Mouse (Mus musculus) heart, embryonic 10.5 days (tissue): ENCODE results near the gene Arrdc3. TPM values are rescaled to one million over a fixed set of nuclear protein-coding genes. Genes with fewer than 3 reads are reported as not detected.
A peak's percentile ranks its signal among the peaks of the same experiment; 100 is the strongest.
"Not testable (repeated sequence)": the region's sequence is repeated elsewhere in the genome, so short reads cannot be mapped to it uniquely, and the experiment has no call there.

Source experiments
- DNase-seq: peaks from one replicate; pipeline ENCODE4 v3.0.0-alpha.2; 2017; ENCODE audit warnings: low spot score
- H3K27ac ChIP-seq: fragments of 300-500 bp; sonication (generic); 2 replicates; pipeline ENCODE4 v1.5.1; 2016; ENCODE audit warnings: mild to moderate bottlenecking
- H3K27me3 ChIP-seq: fragments of 300-500 bp; sonication (generic); 2 replicates; pipeline ENCODE4 v1.6.1; 2016; ENCODE audit warnings: mild to moderate bottlenecking; ENCODE audit not compliant: poor library complexity, insufficient read depth, severe bottlenecking
- H3K36me3 ChIP-seq: fragments of 300-500 bp; sonication (generic); 2 replicates; pipeline ENCODE4 v1.6.1; 2016; ENCODE audit warnings: mild to moderate bottlenecking, moderate library complexity
- H3K4me1 ChIP-seq: fragments of 300-500 bp; sonication (generic); 2 replicates; pipeline ENCODE4 v1.6.1; 2016; ENCODE audit warnings: mild to moderate bottlenecking
- H3K4me3 ChIP-seq: fragments of 300-500 bp; sonication (generic); 2 replicates; pipeline ENCODE4 v1.5.1; 2016; ENCODE audit warnings: mild to moderate bottlenecking, moderate library complexity
- H3K9me3 ChIP-seq: fragments of 300-500 bp; sonication (generic); 2 replicates; pipeline ENCODE4 v1.6.1; 2016; ENCODE audit warnings: mild to moderate bottlenecking, moderate library complexity
- WGBS: fragments of 180-500 bp; shearing (Covaris S2); methylation state at CpG from one replicate; pipeline ENCODE4 v1.1.7; 2016; 5-methylcytosine and 5-hydroxymethylcytosine counted together
- polyA plus RNA-seq: library from polyadenylated mRNA; unstranded; fragments of >200 nt; fragmentation: Nextera tagmentation; extraction: Ambion mirVana; gene quantifications from 2 replicates; pipeline ENCODE4 v1.2.1, GENCODE M21; 2016

The Arrdc3 gene
- polyA plus RNA-seq, 1 experiment from 2014 or later = 52.4 TPM

DNA sequence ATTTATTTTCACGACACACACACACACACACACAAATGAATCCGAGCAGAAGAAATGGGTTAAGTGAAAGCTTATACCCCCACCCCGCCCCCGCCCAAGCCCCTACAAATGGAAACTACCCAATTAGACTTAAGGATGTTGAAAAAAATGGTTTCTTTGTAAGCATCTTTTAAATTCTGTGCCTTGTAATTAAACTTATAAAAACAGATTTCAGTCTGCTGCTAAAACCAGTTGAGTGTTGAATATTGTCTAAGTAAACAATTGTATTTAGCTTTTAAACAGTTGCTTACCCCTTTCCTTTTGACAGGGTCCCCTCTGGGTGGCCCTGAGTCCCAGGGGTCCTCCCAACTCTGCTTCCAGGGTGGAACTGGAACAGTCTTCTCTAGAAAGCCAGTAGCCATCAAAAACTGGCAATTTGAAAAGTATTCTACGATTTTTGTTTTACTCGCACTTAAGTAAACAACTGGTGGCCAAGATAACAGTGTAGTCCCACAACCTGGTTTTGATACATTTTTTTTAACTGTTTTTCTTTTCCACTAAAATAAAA, 3.6 kb downstream of the Arrdc3 start:
- 16% methylated on average over 6 of the region's 6 CpGs for WGBS
- peak overlapping the region; percentile 86 for H3K4me3 ChIP-seq

DNA sequence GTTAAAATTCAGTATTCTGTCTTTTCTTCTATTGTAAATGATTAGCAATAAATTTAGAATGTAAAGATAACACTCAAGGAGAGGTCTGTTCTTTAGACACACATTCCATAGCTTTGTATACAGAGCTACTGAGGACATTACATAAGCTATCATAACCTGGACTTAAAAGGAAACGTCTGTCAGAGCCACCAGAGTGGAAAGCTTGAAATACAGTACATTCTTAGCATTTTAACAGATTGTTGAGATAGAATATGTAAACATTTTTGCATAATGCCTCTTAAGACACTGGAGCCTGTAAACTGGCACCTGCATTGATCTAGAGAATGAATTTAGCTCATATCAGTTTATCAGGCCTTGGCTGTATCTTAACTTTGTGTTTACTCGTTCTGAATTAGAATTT, 4.7 kb downstream of the Arrdc3 start:
- Histone ChIP-seq H3K36me3 (peaks cover 45% of the 10 kb centered on the region), H3K4me1 (peaks cover 3% of the 10 kb centered on the region; the same call in 1 of the 2 replicates), H3K4me3 (no peak overlapping the region), H3K27ac (no peak overlapping the region), H3K9me3 (no peaks in the 10 kb centered on the region), H3K27me3 (no peaks in the 10 kb centered on the region)
- WGBS = 70% methylated on average over 2 of the region's 2 CpGs
- no peak for DNase-seq

More for the DNA sequence above, 3.6 kb downstream of the Arrdc3 start:
- Histone ChIP-seq H3K4me1 (peaks cover 3% of the 10 kb centered on the region; the same call in 1 of the 2 replicates), H3K27me3 (no peaks in the 10 kb centered on the region), H3K9me3 (no peaks in the 10 kb centered on the region), H3K27ac (peak overlapping the region; percentile 100), H3K36me3 (peaks cover 34% of the 10 kb centered on the region)
- no peak for DNase-seq

DNA sequence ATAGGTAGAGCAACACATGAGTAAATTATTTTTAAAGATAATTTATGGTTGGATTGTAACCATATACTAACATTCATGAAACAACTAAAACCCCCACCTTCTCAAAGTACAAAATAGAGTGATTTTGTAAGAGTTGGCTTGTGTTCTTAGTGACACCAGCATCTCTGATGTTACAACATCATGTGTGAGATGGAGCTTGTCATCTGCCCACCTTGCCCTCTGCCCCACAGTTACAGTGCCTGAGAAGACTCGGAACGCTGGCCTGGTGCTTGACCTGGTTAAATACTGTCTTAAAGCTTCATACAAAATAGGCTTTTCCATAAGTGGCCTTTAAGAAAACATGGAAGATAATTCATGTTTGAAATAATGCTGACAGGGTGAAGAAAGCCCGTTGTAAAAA, 11.7 kb downstream of the Arrdc3 start:
- not testable (repeated sequence) for H3K4me3 ChIP-seq, H3K9me3 ChIP-seq, H3K27me3 ChIP-seq, H3K27ac ChIP-seq, DNase-seq, H3K4me1 ChIP-seq
- H3K36me3 ChIP-seq = peaks cover 81% of the 10 kb centered on the region
- 92% methylated on average over 3 of the region's 3 CpGs for WGBS

DNA sequence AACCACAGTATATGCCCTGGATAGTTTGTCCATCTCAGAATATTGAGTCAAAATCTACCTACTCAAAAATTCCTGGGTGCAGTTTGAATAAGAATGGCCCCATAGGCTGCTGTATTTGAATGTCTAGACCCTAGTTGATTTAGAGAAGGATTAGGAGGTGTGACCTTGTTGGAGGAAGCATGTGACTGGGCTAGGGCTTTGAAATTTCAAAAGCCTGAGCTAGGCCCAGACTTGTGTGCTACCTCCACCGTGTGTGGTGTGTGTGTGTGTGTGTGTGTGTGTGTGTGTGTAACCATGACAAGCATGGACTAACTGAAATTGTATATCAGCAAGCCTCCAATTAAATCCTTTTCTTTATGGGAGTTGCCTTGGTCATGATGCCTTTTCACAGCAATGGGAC, 14.2 kb downstream of the Arrdc3 start:
- WGBS = 74% methylated on average over 1 of the region's 1 CpGs
- no peak overlapping the region for H3K4me3 ChIP-seq
- no peak overlapping the region for H3K27ac ChIP-seq
- H3K27me3 ChIP-seq = no peaks in the 10 kb centered on the region
- no peak for DNase-seq
- H3K4me1 ChIP-seq = no peaks in the 10 kb centered on the region
- peaks cover 56% of the 10 kb centered on the region for H3K36me3 ChIP-seq
- H3K9me3 ChIP-seq = no peaks in the 10 kb centered on the region

DNA sequence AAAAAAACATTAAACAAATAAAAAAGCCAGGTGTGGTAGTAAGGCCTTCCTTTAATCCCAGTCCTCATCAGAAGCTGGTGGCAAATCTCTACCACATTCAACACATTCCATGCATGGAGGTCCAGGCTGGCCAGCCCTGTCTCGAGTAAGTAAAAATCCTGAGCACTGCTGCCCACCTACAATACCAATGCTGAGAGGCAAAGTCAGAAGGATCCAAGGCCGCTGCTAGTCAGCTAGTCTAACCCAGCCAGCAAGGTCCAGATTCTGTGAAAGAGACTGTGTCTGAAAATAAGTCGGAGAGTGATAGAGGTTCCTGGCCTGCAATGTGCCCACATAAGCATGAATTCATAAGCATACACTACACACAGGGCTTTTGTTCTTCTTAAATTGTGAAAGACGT, 14.9 kb downstream of the Arrdc3 start:
- 90% methylated on average over 4 of the region's 4 CpGs for WGBS
- Histone ChIP-seq H3K4me3 (no peak overlapping the region), H3K9me3 (no peaks in the 10 kb centered on the region), H3K36me3 (peaks cover 49% of the 10 kb centered on the region), H3K27ac (no peak overlapping the region), H3K4me1 (no peaks in the 10 kb centered on the region), H3K27me3 (no peaks in the 10 kb centered on the region)
- DNase-seq = no peak

- Histone ChIP-seq H3K9me3 (no peaks in the 10 kb centered on the region), H3K4me3 (no peak overlapping the region), H3K36me3 (peaks cover 35% of the 10 kb centered on the region; the same call in 1 of the 2 replicates), H3K27me3 (no peaks in the 10 kb centered on the region), H3K4me1 (no peaks in the 10 kb centered on the region), H3K27ac (no peak overlapping the region)
- WGBS = 67% methylated on average over 2 of the region's 2 CpGs
- DNase-seq = no peak
These were observed 16.3 kb downstream of the Arrdc3 start for GRCm38 (mm10) chr13:80899435-80900029.

GRCm38 (mm10) chr13:80901432-80901831, 18.2 kb downstream of the Arrdc3 start:
- Histone ChIP-seq H3K4me3 (no peak overlapping the region), H3K36me3 (peaks cover 20% of the 10 kb centered on the region; the same call in 1 of the 2 replicates), H3K27ac (no peak overlapping the region), H3K9me3 (no peaks in the 10 kb centered on the region), H3K4me1 (no peaks in the 10 kb centered on the region), H3K27me3 (no peaks in the 10 kb centered on the region)
- 81% methylated on average over 4 of the region's 4 CpGs for WGBS
- DNase-seq = no peak

DNA sequence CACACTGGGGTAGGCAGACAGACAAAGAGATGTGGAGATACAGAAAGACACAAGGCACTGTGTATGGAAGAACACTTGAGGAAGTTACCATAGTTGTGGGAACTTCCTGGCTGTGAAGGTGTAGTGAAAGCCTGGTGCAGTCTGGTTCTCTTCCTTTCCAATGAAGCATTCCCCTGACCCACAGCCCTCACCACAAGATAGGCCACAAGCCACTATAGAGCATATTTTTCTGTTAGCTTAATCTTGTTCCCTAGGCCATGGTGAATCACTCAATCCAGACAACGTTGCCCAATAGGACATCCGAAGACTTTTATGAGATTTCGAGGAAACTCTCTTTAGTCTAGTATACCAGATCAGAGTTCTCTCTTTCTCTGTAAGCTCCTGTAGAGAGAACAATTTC, 19.6 kb downstream of the Arrdc3 start:
- H3K27ac ChIP-seq = no peak overlapping the region
- no peak for DNase-seq
- no peaks in the 10 kb centered on the region for H3K27me3 ChIP-seq
- peaks cover 9% of the 10 kb centered on the region; the same call in 1 of the 2 replicates for H3K36me3 ChIP-seq
- no peaks in the 10 kb centered on the region for H3K9me3 ChIP-seq
- H3K4me3 ChIP-seq = no peak overlapping the region
- no peaks in the 10 kb centered on the region for H3K4me1 ChIP-seq
- WGBS = 81% methylated on average over 3 of the region's 3 CpGs

DNA sequence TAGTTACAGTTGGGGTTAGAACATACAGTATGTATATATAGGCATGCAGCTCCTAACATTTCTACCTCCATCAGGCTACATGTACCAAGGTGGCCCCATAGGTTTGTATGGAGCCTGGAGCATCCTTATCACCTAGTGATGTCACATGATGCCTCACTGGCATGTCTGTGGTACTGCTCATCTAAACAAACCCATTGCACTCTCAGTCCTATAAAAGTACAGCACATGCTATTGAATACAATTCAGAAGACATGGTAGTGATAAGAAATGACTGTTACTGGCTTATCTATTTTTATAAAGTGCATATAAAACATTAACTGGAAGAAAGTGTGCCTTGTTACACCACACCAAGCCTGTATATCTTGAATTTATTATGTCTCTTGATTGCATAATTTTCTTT, 30.2 kb downstream of the Arrdc3 start:
- no peaks in the 10 kb centered on the region for H3K9me3 ChIP-seq
- no peaks in the 10 kb centered on the region for H3K36me3 ChIP-seq
- no peaks in the 10 kb centered on the region for H3K4me1 ChIP-seq
- H3K4me3 ChIP-seq = no peak overlapping the region
- no peak for DNase-seq
- H3K27ac ChIP-seq = no peak overlapping the region
- no peaks in the 10 kb centered on the region for H3K27me3 ChIP-seq

- Histone ChIP-seq H3K27ac (no peak overlapping the region), H3K4me1 (no peaks in the 10 kb centered on the region), H3K36me3 (no peaks in the 10 kb centered on the region), H3K27me3 (no peaks in the 10 kb centered on the region), H3K9me3 (no peaks in the 10 kb centered on the region), H3K4me3 (no peak overlapping the region)
- 76% methylated on average over 6 of the region's 6 CpGs for WGBS
- no peak for DNase-seq
These were observed 37.8 kb downstream of the Arrdc3 start for GRCm38 (mm10) chr13:80920939-80921338.

DNA sequence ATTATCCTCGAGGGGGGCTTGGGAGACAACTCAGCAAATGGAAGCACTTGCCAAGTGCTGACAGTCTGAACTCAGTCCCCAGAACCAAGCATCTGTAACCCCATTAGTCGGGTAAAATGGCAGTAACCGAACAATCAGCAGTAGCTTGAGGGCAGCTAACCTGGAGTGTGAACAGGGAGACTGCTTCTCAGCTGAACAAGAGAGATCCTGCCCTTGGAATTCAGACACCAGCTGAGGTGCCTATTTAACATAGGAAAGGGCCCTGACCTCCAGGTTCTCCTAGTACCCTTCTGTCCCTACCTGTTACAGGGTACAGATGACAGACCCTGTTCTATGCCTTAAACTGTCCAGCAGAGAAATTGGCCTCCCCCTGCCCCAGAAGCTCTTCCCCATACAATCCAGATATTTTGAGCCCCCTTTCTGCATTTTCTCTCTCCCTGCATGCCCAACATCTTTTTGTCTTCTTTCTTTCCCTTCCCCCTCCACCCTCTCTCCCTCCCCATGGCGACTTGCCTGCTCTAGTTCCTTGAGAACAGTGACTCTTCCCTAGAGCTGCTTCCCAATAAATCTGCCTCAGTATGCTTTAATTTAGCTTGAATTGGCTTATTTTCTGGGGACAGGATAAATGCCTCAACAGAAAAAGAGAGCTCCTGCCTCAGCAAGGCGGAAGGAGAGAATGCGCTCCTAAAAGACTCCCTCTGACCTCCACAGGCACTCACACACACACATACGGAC, 38.6 kb downstream of the Arrdc3 start:
- Histone ChIP-seq H3K36me3 (no peaks in the 10 kb centered on the region), H3K4me1 (no peaks in the 10 kb centered on the region), H3K9me3 (no peaks in the 10 kb centered on the region), H3K4me3 (no peak overlapping the region), H3K27ac (no peak overlapping the region), H3K27me3 (no peaks in the 10 kb centered on the region)
- DNase-seq = no peak
- WGBS = 71% methylated on average over 7 of the region's 7 CpGs

DNA sequence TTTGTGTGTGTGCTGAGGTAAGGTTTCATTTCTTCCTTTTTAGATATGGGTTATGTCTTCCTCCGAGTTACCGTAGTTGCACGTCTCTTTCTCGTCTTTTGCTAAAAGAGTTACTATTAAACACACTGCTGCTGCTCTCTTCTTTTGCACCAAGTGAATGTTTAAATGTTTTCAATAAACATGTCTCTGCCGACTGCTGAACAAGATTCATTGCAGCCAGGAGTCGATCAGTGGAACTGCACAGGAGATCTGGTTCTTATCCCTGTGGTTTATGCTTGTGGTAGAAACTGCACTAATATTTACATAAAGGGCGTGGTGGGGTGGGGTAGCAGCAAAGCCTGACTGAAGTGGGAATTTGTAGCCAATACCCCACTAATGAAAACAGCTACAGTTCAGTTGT, 45.0 kb downstream of the Arrdc3 start:
- Histone ChIP-seq H3K27me3 (no peaks in the 10 kb centered on the region), H3K4me3 (no peak overlapping the region), H3K4me1 (peaks cover 6% of the 10 kb centered on the region; the same call in 1 of the 2 replicates), H3K9me3 (no peaks in the 10 kb centered on the region), H3K27ac (no peak overlapping the region), H3K36me3 (no peaks in the 10 kb centered on the region)
- 76% methylated on average over 7 of the region's 7 CpGs for WGBS
- DNase-seq = no peak

DNA sequence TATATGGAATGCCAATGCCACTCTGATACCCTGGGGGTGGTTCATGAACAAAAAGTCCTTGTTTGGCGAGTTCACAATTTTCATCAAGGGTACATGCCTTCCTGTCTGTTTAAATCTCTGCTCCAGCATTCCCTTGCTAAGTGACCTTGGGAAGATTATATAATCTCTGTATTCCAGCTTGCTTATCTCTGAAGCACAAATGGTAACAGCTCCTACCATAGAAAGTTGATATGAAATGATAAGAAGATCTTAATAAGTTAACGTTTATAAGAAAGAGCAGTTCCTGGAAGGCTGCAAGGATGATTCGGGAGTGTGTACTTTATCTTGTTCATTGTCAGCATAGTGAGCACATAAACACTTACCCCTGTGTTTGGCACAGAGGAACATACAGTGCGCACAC, 46.8 kb downstream of the Arrdc3 start:
- no peaks in the 10 kb centered on the region for H3K27me3 ChIP-seq
- no peaks in the 10 kb centered on the region for H3K9me3 ChIP-seq
- WGBS = 70% methylated on average over 4 of the region's 4 CpGs
- peaks cover 6% of the 10 kb centered on the region; the same call in 1 of the 2 replicates for H3K4me1 ChIP-seq
- no peak overlapping the region for H3K27ac ChIP-seq
- no peak overlapping the region for H3K4me3 ChIP-seq
- H3K36me3 ChIP-seq = no peaks in the 10 kb centered on the region
- DNase-seq = no peak
